ENCODE assay signal across 29 mouse cellular contexts in the genomic region with DNA sequence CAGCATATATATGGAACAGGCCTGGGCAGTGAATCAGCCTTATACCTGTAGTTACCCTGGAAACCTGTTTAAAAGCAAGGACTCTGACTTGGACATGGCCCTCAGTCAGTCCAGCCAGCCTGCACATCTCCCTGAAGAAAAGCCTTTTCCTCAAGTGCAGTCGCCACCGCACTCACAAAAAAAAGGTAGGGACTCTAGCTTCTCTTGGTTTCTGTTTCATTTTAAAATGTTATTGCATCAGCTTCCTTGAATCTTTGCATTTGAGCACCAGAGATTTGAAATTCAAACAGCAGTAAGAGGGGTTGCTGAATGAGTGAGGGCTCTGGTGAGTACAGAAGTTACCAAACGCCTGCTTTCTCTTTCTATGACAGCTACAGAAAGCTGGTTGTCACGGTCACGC.
A peak's percentile ranks its signal among the peaks of the same experiment; 100 is the strongest.
DNase-seq lines count a peak whose midpoint lies in the region; ATAC-seq lines count a peak whose summit lies in the region.
"Had no signal": no experiment of that assay in that cellular context is flagged by ENCODE, and none has a peak within 500 bp of the region (broad histone marks: within the 10 kb centered on the region; RNA-seq: fewer than 3 reads in every experiment).

No protein-coding gene starts in this region.

- no peak overlapping the region for H3K4me2 ChIP-seq in kidney, embryonic 14.5 days (replicated peaks; ENCODE audit: low read depth, low read length)
- H3K4me2 ChIP-seq in hindbrain, embryonic 12.5 days (replicated peaks) = no peak overlapping the region
- H3K4me2 ChIP-seq: embryonic facial prominence, embryonic 12.5 days; heart, embryonic 15.5 days; hindbrain, embryonic 14.5 days; intestine, embryonic 15.5 days; limb, embryonic 15.5 days; liver, embryonic 13.5 days; midbrain, embryonic 13.5 days; neural tube, embryonic 15.5 days had no signal

- peak; percentile 51 for DNase-seq in naive thymus-derived CD4-positive, alpha-beta T cell, adult 2 months (ENCODE audit: low read depth)
- DNase-seq: adrenal gland, adult 8-10 months; cerebellum, adult 8-10 months; cerebellum, postnatal 36 days; embryo, embryonic 11 days; gastrocnemius, adult 2 months; kidney, adult 2 months; kidney, postnatal 4 days; layer of hippocampus, postnatal 36 days; liver, embryonic 13.5 days; lung, adult 18-20 months; lung, postnatal 10 days had no signal

- H3K4me3 ChIP-seq in megakaryocyte, embryonic 14.5 days (replicated peaks) = peak overlapping the region; percentile 42
- H3K4me3 ChIP-seq in kidney, embryonic 14.5 days (ENCODE audit: low read length) = no peak overlapping the region
- no peak overlapping the region for H3K4me3 ChIP-seq in hindbrain, embryonic 12.5 days
- H3K4me3 ChIP-seq: embryonic facial prominence, embryonic 12.5 days; gastrocnemius, adult 2 months; heart, embryonic 15.5 days; intestine, embryonic 15.5 days; limb, embryonic 10.5 days; limb, embryonic 15.5 days; liver, embryonic 13.5 days; midbrain, embryonic 13.5 days; neural tube, embryonic 15.5 days had no signal

- ATAC-seq in megakaryocyte, adult 5-6 weeks (ENCODE audit: poor library complexity, severe bottlenecking) = no peak
- ATAC-seq in CD4-positive, CD25-positive, alpha-beta regulatory T cell, adult 4 months = peak; percentile 56
- peak; percentile 35 to 74; a peak in 3 of 4 replicates for ATAC-seq in hematopoietic stem cell, adult 5-6 weeks (replicated peaks in 1 of 2; ENCODE audit: insufficient read depth in 1 of 2, low FRiP score in 2 of 2, low TSS enrichment in 1 of 2, low read depth in 1 of 2, poor library complexity in 2 of 2, severe bottlenecking in 2 of 2)
- ATAC-seq in kidney, embryonic 14.5 days (ENCODE audit: low FRiP score, low TSS enrichment) = no peak
- no peak for ATAC-seq in hindbrain, embryonic 12.5 days (ENCODE audit: low FRiP score)
- ATAC-seq in megakaryocyte-erythroid progenitor cell, adult 5-6 weeks (replicated peaks; ENCODE audit: low FRiP score, low TSS enrichment, poor library complexity, severe bottlenecking) = no peak
- ATAC-seq: forebrain, embryonic 14.5 days; intestine, embryonic 15.5 days; midbrain, embryonic 13.5 days had no signal

- H3K36me3 ChIP-seq in megakaryocyte, embryonic 14.5 days (replicated peaks; ENCODE audit: low read length) = no peaks in the 10 kb centered on the region
- no peaks in the 10 kb centered on the region for H3K36me3 ChIP-seq in kidney, embryonic 14.5 days (ENCODE audit: control insufficient read depth, insufficient read depth, low read length)
- H3K36me3 ChIP-seq in hindbrain, embryonic 12.5 days = no peaks in the 10 kb centered on the region
- H3K36me3 ChIP-seq: embryonic facial prominence, embryonic 12.5 days; heart, embryonic 15.5 days; intestine, embryonic 15.5 days; limb, embryonic 10.5 days; limb, embryonic 15.5 days; liver, embryonic 13.5 days; midbrain, embryonic 13.5 days; neural tube, embryonic 15.5 days had no signal

- H3K9me3 ChIP-seq in megakaryocyte, embryonic 14.5 days = no peaks in the 10 kb centered on the region
- no peaks in the 10 kb centered on the region for H3K9me3 ChIP-seq in kidney, embryonic 14.5 days (ENCODE audit: control insufficient read depth, low read length)
- H3K9me3 ChIP-seq in hindbrain, embryonic 12.5 days (replicated peaks) = no peaks in the 10 kb centered on the region
- H3K9me3 ChIP-seq: embryonic facial prominence, embryonic 12.5 days; heart, embryonic 15.5 days; intestine, embryonic 15.5 days; limb, embryonic 10.5 days; limb, embryonic 15.5 days; liver, embryonic 13.5 days; midbrain, embryonic 13.5 days; neural tube, embryonic 15.5 days had no signal

- H3K9ac ChIP-seq in kidney, embryonic 14.5 days (ENCODE audit: low read depth, low read length) = no peak overlapping the region
- no peak overlapping the region for H3K9ac ChIP-seq in hindbrain, embryonic 12.5 days
- H3K9ac ChIP-seq: embryonic facial prominence, embryonic 12.5 days; heart, embryonic 15.5 days; hindbrain, embryonic 14.5 days; intestine, embryonic 15.5 days; limb, embryonic 15.5 days; liver, embryonic 13.5 days; midbrain, embryonic 13.5 days; neural tube, embryonic 15.5 days had no signal

- no peak overlapping the region for H3K27ac ChIP-seq in kidney, embryonic 14.5 days (ENCODE audit: low read depth, low read length)
- H3K27ac ChIP-seq in hindbrain, embryonic 12.5 days = no peak overlapping the region
- H3K27ac ChIP-seq: embryonic facial prominence, embryonic 12.5 days; gastrocnemius, adult 2 months; heart, embryonic 15.5 days; hindbrain, embryonic 14.5 days; intestine, embryonic 15.5 days; kidney, postnatal 0 days; limb, embryonic 10.5 days; limb, embryonic 15.5 days; liver, embryonic 13.5 days; midbrain, embryonic 13.5 days; neural tube, embryonic 15.5 days had no signal

- H3K4me1 ChIP-seq in megakaryocyte, embryonic 14.5 days = no peaks in the 10 kb centered on the region
- H3K4me1 ChIP-seq in kidney, embryonic 14.5 days (ENCODE audit: control insufficient read depth, insufficient read depth, low read length) = no peaks in the 10 kb centered on the region
- no peaks in the 10 kb centered on the region for H3K4me1 ChIP-seq in hindbrain, embryonic 12.5 days
- H3K4me1 ChIP-seq: embryonic facial prominence, embryonic 12.5 days; heart, embryonic 15.5 days; intestine, embryonic 15.5 days; limb, embryonic 10.5 days; limb, embryonic 15.5 days; liver, embryonic 13.5 days; neural tube, embryonic 15.5 days had no signal

- H3K27me3 ChIP-seq in megakaryocyte, embryonic 14.5 days (replicated peaks) = peaks cover 2% of the 10 kb centered on the region
- no peaks in the 10 kb centered on the region for H3K27me3 ChIP-seq in kidney, embryonic 14.5 days (ENCODE audit: control insufficient read depth, insufficient read depth, low read length)
- H3K27me3 ChIP-seq in hindbrain, embryonic 12.5 days = no peaks in the 10 kb centered on the region
- H3K27me3 ChIP-seq: embryonic facial prominence, embryonic 12.5 days; heart, embryonic 15.5 days; intestine, embryonic 15.5 days; limb, embryonic 15.5 days; liver, embryonic 13.5 days; midbrain, embryonic 13.5 days; neural tube, embryonic 15.5 days had no signal

- 87% methylated on average over 5 of the region's 5 CpGs for WGBS in kidney, embryonic 14.5 days
- 83% methylated on average over 5 of the region's 5 CpGs for WGBS in hindbrain, embryonic 12.5 days

Comparison
In these comparisons a context has a peak if more than half of its experiments do, and no peak if none do; other contexts are left out.
1. ATAC-seq: peak in CD4-positive, CD25-positive, alpha-beta regulatory T cell, adult 4 months (single experiment) and hematopoietic stem cell, adult 5-6 weeks (2 of 2); none in megakaryocyte, adult 5-6 weeks (single experiment), kidney, embryonic 14.5 days (single experiment), hindbrain, embryonic 12.5 days (single experiment) and megakaryocyte-erythroid progenitor cell, adult 5-6 weeks (single experiment).